Mouse (Mus musculus) c-Kit-positive CD71-positive TER-119-negative erythroid progenitor cells, embryonic 14.5 days (primary cell): ENCODE results near the gene Itln1.
"Not testable (repeated sequence)": the region's sequence is repeated elsewhere in the genome, so short reads cannot be mapped to it uniquely, and the experiment has no call there.

Experiments used
- DNase-seq: peaks from one replicate; pipeline ENCODE4 v3.0.0-alpha.2; 2013; ENCODE audit warnings: low read depth

The Itln1 gene

GRCm38 (mm10) chr1:171513760-171514159 is 21.3 kb downstream of the Itln1 start:
- no peak for DNase-seq

DNA sequence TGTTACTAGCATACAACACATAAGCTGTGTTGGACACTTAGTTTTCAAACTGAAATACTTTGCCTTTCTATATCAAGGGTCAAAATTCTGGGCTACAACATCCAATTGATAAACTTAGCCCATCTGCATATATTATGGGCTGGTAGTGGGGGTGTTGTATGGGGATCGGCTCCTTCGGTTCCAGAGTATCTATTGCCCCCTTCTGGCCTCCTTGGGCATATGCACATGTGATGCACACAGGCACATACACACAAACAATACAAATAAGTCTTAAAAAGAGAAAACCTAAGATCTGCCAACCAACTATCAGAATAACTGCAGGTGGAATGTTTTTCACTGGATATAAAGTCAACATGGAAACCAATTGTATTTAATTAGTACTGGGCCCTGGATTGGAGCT is 21.9 kb downstream of the Itln1 start:
- no peak for DNase-seq

- peak; percentile 20 for DNase-seq
These were observed 30.5 kb downstream of the Itln1 start for GRCm38 (mm10) chr1:171504586-171504985.

GRCm38 (mm10) chr1:171503592-171504291 is 31.4 kb downstream of the Itln1 start:
- DNase-seq = peak; percentile 51

- DNase-seq = peak; percentile 94
These were observed 31.9 kb downstream of the Itln1 start, which contains the start of gene Alyref2 for GRCm38 (mm10) chr1:171503250-171503591. Alyref2 (plus strand) TSS chr1:171503478.

DNA sequence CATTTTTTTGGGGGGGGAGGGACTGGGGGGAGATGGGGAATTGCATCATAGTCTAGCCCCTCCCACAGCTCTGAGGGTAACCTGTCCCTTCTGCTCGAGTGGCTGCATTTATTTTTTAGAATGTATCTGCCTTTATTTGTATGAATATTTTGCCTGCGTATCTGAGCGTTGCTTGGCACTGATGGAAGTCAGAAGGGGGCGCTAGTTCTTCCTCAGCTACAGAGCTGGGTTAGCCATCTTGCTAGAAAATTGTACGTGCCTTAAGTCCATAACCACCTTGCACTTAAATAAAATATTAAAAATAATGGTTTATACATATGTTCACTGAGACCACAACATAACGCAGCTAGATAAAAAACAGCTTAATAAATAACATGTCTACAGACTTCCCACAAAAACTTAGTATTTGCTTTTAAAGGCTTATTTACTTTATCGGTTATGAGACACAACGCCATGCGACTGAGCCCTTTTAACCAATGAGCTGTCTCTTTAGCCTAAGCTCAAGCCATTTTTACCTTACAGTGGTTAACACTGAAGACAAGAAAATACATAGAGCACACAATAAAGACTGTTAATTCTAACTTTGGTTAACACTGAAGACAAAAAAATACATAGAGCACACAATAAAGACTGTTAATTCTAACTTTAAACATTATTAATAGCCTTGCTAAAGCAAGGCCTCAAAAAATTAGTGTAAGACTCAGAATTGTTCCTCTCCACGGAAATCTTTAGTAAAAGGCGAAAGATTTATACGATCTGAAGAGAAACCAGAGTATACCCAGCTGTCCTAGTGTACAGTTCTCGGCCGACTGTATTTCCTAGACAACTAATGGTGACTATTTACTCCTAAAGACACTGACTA is 32.5 kb downstream of the Itln1 start:
- peak; percentile 87 for DNase-seq

DNA sequence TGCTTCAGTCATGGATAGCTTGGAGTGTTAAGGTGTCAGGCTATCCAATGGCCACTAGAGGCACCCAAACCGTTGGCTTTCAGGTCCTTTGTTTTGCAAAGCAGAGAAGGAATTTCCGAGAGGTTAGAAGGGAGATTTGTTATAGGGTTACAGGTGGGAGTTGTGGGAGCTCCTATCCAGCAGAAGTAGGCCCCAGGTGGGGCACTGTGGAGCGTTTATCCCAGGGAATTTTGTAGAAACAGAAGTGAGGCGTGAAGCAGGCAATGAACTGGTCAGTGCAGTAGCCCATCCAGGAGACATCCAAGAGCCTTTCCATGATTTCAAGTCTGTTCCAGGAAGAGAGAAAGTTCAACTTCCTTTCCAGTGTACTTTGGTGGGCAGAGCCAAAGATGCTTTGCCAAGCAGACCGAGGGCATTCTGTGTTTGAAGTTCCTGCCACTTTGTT is 33.4 kb downstream of the Itln1 start:
- DNase-seq = no peak

GRCm38 (mm10) chr1:171501016-171501610 is 34.0 kb downstream of the Itln1 start:
- no peak for DNase-seq

DNA sequence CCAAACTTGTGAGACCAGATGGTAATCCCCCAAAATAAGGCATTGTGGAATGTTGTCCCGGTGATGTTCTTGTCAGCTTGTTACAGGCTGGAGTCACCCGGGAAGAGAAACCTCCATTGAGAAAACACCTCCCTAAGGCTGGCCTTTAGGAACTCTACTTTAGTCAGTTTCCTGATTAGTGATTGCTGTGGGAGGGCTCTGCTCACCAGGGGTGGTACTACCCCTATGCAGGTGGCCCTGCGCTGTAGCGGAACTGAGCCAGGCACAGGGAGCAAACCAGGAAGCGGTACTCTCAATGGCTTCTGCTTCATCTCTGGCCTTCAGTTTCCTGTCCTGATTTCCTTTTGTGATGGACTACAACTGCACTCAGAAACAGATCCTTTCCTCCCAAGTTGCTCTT is 35.2 kb downstream of the Itln1 start:
- DNase-seq = no peak

GRCm38 (mm10) chr1:171495371-171495770 is 39.7 kb downstream of the Itln1 start:
- no peak for DNase-seq

GRCm38 (mm10) chr1:171494241-171494640 is 40.9 kb downstream of the Itln1 start:
- no peak for DNase-seq

GRCm38 (mm10) chr1:171478968-171479367 is 56.1 kb downstream of the Itln1 start:
- peak; percentile 33 for DNase-seq

GRCm38 (mm10) chr1:171477758-171478545 is 57.1 kb downstream of the Itln1 start:
- peak; percentile 36 for DNase-seq

DNA sequence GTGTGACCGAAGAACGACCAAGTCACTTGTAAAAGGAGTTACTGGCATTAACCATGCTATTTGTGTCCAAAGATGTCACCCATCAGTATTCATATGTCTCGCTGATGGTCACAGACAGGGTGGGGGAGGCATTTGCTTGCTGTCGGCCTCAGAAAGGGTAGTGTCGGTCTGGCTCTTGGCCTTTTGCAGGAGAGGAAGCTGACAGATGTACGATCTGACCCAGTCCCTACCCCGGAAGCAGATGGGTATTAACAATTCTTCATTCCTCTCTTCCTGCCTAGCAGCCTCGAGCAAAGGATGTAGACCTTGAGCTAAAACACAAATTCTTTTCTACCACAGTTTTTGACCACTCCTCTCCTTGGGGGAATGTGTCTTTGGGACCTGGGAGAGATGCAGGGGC is 58.0 kb downstream of the Itln1 start:
- DNase-seq = no peak

- no peak for DNase-seq
These were observed 61.0 kb downstream of the Itln1 start for GRCm38 (mm10) chr1:171473920-171474640.

GRCm38 (mm10) chr1:171473506-171473905 is 61.6 kb downstream of the Itln1 start:
- no peak for DNase-seq

- not testable (repeated sequence) for DNase-seq
These were observed 63.2 kb downstream of the Itln1 start for GRCm38 (mm10) chr1:171471941-171472340.

- DNase-seq = no peak
These were observed 63.6 kb downstream of the Itln1 start for GRCm38 (mm10) chr1:171471452-171471851.

GRCm38 (mm10) chr1:171470896-171471295 is 64.2 kb downstream of the Itln1 start:
- no peak for DNase-seq

DNA sequence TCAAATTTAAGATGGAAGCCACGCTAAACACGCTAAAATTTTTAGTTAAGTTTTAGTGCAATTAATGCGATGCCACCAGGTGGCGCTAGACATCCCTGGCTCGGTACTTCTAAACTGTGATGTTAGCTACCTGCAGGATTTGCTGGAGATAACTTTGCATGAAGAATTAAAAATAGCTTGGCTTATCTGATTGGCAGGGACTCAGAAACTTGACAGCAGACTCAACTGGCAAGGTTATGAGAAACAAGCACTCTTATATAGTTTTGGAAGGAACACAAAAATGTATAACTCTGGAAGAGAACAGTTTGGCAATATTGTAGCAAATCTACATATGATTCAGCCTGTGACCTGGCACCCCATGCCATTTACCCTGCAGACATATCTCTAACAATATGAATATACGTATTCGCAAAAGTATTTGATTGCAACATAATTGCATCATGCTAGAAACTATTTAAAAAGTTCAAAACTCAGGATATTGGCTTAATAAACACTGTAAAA is 64.7 kb downstream of the Itln1 start:
- DNase-seq = peak; percentile 53

DNA sequence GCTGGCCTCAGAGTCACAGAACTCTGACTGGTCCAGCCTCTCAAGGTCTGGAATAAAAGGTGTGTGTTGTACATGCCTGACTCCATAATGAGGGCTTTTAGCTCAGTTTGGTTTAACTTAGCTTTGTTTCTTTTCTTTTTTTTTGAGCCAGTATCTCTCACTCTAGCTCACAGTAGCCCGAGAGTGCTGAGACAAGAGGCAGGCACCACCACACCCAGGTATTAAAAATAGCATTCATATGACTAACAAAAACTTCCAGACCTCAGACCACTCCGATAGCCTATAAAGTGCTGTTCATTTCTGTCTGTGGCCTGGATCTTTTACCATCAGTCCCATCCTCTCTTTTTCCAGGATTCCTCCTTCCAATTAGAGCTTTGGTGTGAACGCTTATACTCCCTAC is 65.4 kb downstream of the Itln1 start:
- DNase-seq = no peak
